Mouse (Mus musculus) hindbrain, embryonic 16.5 days (tissue): ENCODE measurements around the gene Nmbr. TPM values are rescaled to one million over a fixed set of nuclear protein-coding genes. Genes with fewer than 3 reads are reported as not detected.
A peak's percentile ranks its signal among the peaks of the same experiment; 100 is the strongest.

ENCODE experiments used
- ATAC-seq: fragments of 200-750 bp; cut with Nextera tagmentation; 2 replicates; pipeline ENCODE4 v1.8.0; 2017; ENCODE audit warnings: moderate TSS enrichment, moderate library complexity
- H3K27ac ChIP-seq: fragments of 300-500 bp; sonication (generic); 2 replicates; pipeline ENCODE4 v1.5.1; 2014; ENCODE audit warnings: low read depth, mild to moderate bottlenecking, control low read depth, low read length, moderate library complexity
- H3K27me3 ChIP-seq: fragments of 300-500 bp; sonication (generic); replicated peaks from 2 replicates; pipeline ENCODE4 v1.6.1; 2014; ENCODE audit warnings: low read length; ENCODE audit not compliant: control insufficient read depth, insufficient read depth
- H3K36me3 ChIP-seq: fragments of 300-500 bp; sonication (generic); 2 replicates; pipeline ENCODE4 v1.6.1; 2014; ENCODE audit warnings: mild to moderate bottlenecking, low read length, moderate library complexity, mixed read lengths; ENCODE audit not compliant: control insufficient read depth, insufficient read depth
- H3K4me1 ChIP-seq: fragments of 300-500 bp; sonication (generic); 2 replicates; pipeline ENCODE4 v1.6.1; 2014; ENCODE audit warnings: low read depth, low read length; ENCODE audit not compliant: control insufficient read depth, insufficient read depth
- H3K4me2 ChIP-seq: fragments of 300-500 bp; sonication (generic); 2 replicates; pipeline ENCODE4 v1.6.1; 2014; ENCODE audit warnings: mild to moderate bottlenecking, low read length, control low read depth, moderate library complexity
- H3K4me3 ChIP-seq: fragments of 300-500 bp; sonication (generic); 2 replicates; pipeline ENCODE4 v1.5.1; 2014; ENCODE audit warnings: mild to moderate bottlenecking, low read length, control low read depth, moderate library complexity
- H3K9ac ChIP-seq: fragments of 300-500 bp; sonication (generic); 2 replicates; pipeline ENCODE4 v1.6.1; 2014; ENCODE audit warnings: low read depth, mild to moderate bottlenecking, control low read depth, low read length, moderate library complexity
- H3K9me3 ChIP-seq: fragments of 300-500 bp; sonication (generic); 2 replicates; pipeline ENCODE4 v1.6.1; 2014; ENCODE audit warnings: mild to moderate bottlenecking, low read length, moderate library complexity; ENCODE audit not compliant: control insufficient read depth
- WGBS: fragments of 180-500 bp; shearing (Covaris S2); extraction: QIAGEN DNeasy Blood & Tissue Kit; methylation state at CpG from one replicate; pipeline ENCODE4 v1.1.7; 2014; 5-methylcytosine and 5-hydroxymethylcytosine counted together
- polyA plus RNA-seq: library from polyadenylated mRNA; unstranded; fragments of >200 nt; fragmentation: Nextera tagmentation; extraction: Ambion mirVana; gene quantifications from 2 replicates; pipeline ENCODE4 v1.2.1, GENCODE M21; 2015

Nmbr gene
- polyA plus RNA-seq, 1 experiment from 2014 or later = 3.0 TPM

GRCm38 (mm10) chr10:14718114-14718513 lies 12.7 kb downstream of the Nmbr start, which contains the start of gene Gje1:
Gene Gje1, minus strand, starts transcription at chr10:14718214.
- Histone ChIP-seq H3K4me1 (no peaks in the 10 kb centered on the region), H3K4me3 (no peak within 1 kb of the TSS), H3K4me2 (no peak within 1 kb of the TSS), H3K36me3 (no peaks in the 10 kb centered on the region), H3K9ac (no peak within 1 kb of the TSS), H3K27me3 (no peaks in the 10 kb centered on the region), H3K9me3 (no peaks in the 10 kb centered on the region), H3K27ac (no peak within 1 kb of the TSS)
- no peak for ATAC-seq
- WGBS = 60% methylated on average over 3 of the region's 3 CpGs

- no peak for ATAC-seq
- 58% methylated on average over 9 of the region's 9 CpGs for WGBS
- Histone ChIP-seq H3K4me1 (no peaks in the 10 kb centered on the region), H3K9ac (no peak overlapping the region), H3K27me3 (no peaks in the 10 kb centered on the region), H3K27ac (no peak overlapping the region), H3K4me2 (no peak overlapping the region), H3K9me3 (no peaks in the 10 kb centered on the region), H3K4me3 (no peak overlapping the region), H3K36me3 (no peaks in the 10 kb centered on the region)
Measured at GRCm38 (mm10) chr10:14725671-14726070, 20.3 kb downstream of the Nmbr start.

GRCm38 (mm10) chr10:14734285-14734684 lies 28.9 kb downstream of the Nmbr start:
- ATAC-seq = no peak
- Histone ChIP-seq H3K4me3 (no peak overlapping the region), H3K9me3 (no peaks in the 10 kb centered on the region), H3K36me3 (no peaks in the 10 kb centered on the region), H3K9ac (no peak overlapping the region), H3K27ac (no peak overlapping the region), H3K4me1 (no peaks in the 10 kb centered on the region), H3K27me3 (no peaks in the 10 kb centered on the region), H3K4me2 (no peak overlapping the region)
- WGBS = 12% methylated on average over 2 of the region's 2 CpGs

- no peaks in the 10 kb centered on the region for H3K27me3 ChIP-seq
- no peaks in the 10 kb centered on the region for H3K4me1 ChIP-seq
- H3K4me3 ChIP-seq = peak overlapping the region; percentile 48
- ATAC-seq = peak; percentile 68
- no peaks in the 10 kb centered on the region for H3K9me3 ChIP-seq
- H3K36me3 ChIP-seq = no peaks in the 10 kb centered on the region
- peak overlapping the region; percentile 35 for H3K9ac ChIP-seq
- 1% methylated on average over 35 of the region's 35 CpGs for WGBS
- no peak overlapping the region for H3K27ac ChIP-seq
- H3K4me2 ChIP-seq = peak overlapping the region; percentile 86
Measured at GRCm38 (mm10) chr10:14759665-14760558, 54.5 kb downstream of the Nmbr start.

GRCm38 (mm10) chr10:14760618-14761017 lies 55.2 kb downstream of the Nmbr start:
- Histone ChIP-seq H3K4me3 (peak overlapping the region; percentile 48), H3K4me2 (peak overlapping the region; percentile 86), H3K36me3 (no peaks in the 10 kb centered on the region), H3K9ac (peak overlapping the region; percentile 35), H3K4me1 (no peaks in the 10 kb centered on the region), H3K27ac (no peak overlapping the region), H3K9me3 (no peaks in the 10 kb centered on the region), H3K27me3 (no peaks in the 10 kb centered on the region)
- peak; percentile 58 for ATAC-seq
- WGBS = 22% methylated on average over 8 of the region's 8 CpGs

GRCm38 (mm10) chr10:14770227-14770910 lies 65.0 kb downstream of the Nmbr start:
- no peaks in the 10 kb centered on the region for H3K27me3 ChIP-seq
- H3K4me1 ChIP-seq = no peaks in the 10 kb centered on the region
- no peak overlapping the region for H3K27ac ChIP-seq
- 82% methylated on average over 10 of the region's 10 CpGs for WGBS
- no peak overlapping the region for H3K4me2 ChIP-seq
- H3K36me3 ChIP-seq = no peaks in the 10 kb centered on the region
- no peak overlapping the region for H3K9ac ChIP-seq
- no peak for ATAC-seq
- H3K4me3 ChIP-seq = no peak overlapping the region
- no peaks in the 10 kb centered on the region for H3K9me3 ChIP-seq

GRCm38 (mm10) chr10:14774499-14774898 lies 69.1 kb downstream of the Nmbr start:
- ATAC-seq = no peak
- WGBS = 59% methylated on average over 2 of the region's 2 CpGs
- Histone ChIP-seq H3K27me3 (no peaks in the 10 kb centered on the region), H3K27ac (no peak overlapping the region), H3K4me1 (no peaks in the 10 kb centered on the region), H3K36me3 (no peaks in the 10 kb centered on the region), H3K4me3 (no peak overlapping the region), H3K4me2 (no peak overlapping the region), H3K9ac (no peak overlapping the region), H3K9me3 (no peaks in the 10 kb centered on the region)

- no peaks in the 10 kb centered on the region for H3K9me3 ChIP-seq
- no peak overlapping the region for H3K27ac ChIP-seq
- peak; percentile 76 for ATAC-seq
- no peak overlapping the region for H3K9ac ChIP-seq
- no peaks in the 10 kb centered on the region for H3K27me3 ChIP-seq
- H3K4me2 ChIP-seq = no peak overlapping the region
- H3K4me3 ChIP-seq = no peak overlapping the region
- WGBS = 53% methylated on average over 2 of the region's 2 CpGs
- no peaks in the 10 kb centered on the region for H3K36me3 ChIP-seq
- H3K4me1 ChIP-seq = no peaks in the 10 kb centered on the region
Measured at GRCm38 (mm10) chr10:14789969-14790368, 84.6 kb downstream of the Nmbr start.

- Histone ChIP-seq H3K36me3 (no peaks in the 10 kb centered on the region), H3K9me3 (no peaks in the 10 kb centered on the region), H3K27me3 (no peaks in the 10 kb centered on the region), H3K4me3 (no peak overlapping the region), H3K4me2 (no peak overlapping the region), H3K9ac (no peak overlapping the region), H3K4me1 (no peaks in the 10 kb centered on the region), H3K27ac (no peak overlapping the region)
- 56% methylated on average over 4 of the region's 4 CpGs for WGBS
- ATAC-seq = no peak
Measured at GRCm38 (mm10) chr10:14816970-14817369, 111.6 kb downstream of the Nmbr start.
